Mouse (Mus musculus) liver, postnatal 0 days (tissue): ENCODE results near the gene Tespa1.

ENCODE experiments used
- CTCF ChIP-seq: sonication (generic); IDR thresholded peaks from 2 replicates; pipeline ENCODE4 v1.5.1; 2016; ENCODE audit warnings: antibody characterized with exemption, low read depth
- EP300 ChIP-seq: IDR thresholded peaks from 2 replicates; pipeline ENCODE4 v1.6.1; 2016; ENCODE audit warnings: antibody characterized with exemption, low read depth, mild to moderate bottlenecking

DNA sequence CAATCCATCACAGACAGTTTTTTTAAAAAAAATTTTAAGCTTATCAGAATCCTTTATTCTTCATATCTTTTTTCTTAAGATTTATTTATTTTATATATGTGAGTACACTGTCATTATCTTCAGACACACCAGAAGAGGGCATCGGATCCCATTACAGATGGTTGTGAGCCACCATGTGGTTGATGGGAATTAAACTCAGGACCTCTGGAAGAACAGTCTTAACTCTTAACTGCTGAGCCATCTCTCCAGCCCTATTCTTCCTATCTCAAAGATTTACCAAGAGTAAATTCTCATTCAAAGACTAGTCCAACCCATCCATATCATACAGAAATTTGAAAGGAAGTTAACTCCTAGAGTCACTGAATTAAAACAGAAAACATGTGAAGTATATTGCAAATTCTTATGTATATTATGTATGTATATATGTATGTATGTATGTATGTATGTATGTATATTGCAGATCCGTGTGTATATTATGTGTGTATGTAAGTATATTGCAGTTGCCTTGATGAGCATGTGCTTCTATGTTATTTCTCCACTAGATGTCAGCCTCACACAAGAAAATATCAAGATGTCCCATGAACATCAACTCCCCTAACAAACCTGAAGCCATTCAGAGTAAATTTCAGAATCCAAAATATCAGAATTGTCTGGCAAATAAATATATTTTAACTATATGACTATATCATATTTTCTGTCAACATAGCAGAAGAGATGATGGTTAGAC, 40.9 kb downstream of the Tespa1 start:
- peak; percentile 63 for TF ChIP-seq CTCF
- TF ChIP-seq EP300, result no peak
